Mouse (Mus musculus): ENCODE measurements around the gene Fkbp5. TPM values are rescaled to one million over a fixed set of nuclear protein-coding genes. Genes with fewer than 3 reads are reported as not detected.

Fkbp5 gene
- total RNA-seq, 2 experiments from 2014 or later, result 51.5 to 54.4 TPM

DNA sequence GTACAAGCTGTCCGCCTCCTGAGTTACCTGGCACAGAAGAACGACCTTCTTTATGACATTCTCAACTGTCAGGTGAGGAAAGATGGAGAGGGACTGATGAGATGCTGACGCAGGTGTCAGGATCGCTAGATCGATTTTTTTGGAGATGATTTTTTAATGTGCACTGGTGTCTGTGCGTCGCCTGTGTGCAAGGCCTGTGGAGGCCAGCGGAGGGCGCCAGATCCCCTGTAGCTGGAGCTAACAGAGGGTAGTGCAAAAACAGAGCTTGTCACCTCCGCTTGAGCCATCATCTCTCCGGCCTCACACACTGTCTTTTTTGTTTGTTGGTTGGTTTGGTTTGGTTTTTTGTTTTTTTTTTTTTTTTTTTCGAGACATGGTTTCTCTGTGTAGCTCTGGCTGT lies 20.6 kb upstream of the Fkbp5 start:
- TF ChIP-seq CTCF (IDR thresholded peaks at IDR 0.05), result no peak; the same call in 1 of the 2 replicates
- intact Hi-C loops (cut with DNase I), result no loop called here
- DNase-seq (ENCODE audit: extremely low spot score in 1 of 2, low spot score in 2 of 2), result no peak
- no peak overlapping the region for H3K4me3 ChIP-seq
- H3K27ac ChIP-seq, result no peak overlapping the region

DNA sequence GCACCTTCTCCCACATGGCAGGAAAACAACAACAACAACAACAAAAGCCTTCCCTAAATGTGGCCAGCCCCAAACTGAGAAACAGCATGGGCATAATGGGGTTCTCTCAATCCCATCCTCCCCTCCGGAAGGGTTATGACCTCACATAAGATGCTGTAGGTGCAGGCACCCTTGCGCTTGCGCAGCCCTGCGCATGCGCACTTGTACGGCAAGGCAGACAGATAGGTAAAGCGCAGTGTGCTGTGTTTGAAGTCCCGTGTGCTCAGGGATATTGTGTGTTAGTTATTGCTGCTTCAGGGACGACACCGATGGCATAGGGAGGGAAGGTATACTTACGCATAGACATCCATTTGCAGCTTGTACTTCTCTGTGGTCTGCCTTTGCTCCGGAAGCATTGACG lies 16.0 kb upstream of the Fkbp5 start:
- no peak overlapping the region for H3K4me3 ChIP-seq
- intact Hi-C loops (cut with DNase I), result no loop called here
- no peak for TF ChIP-seq CTCF (IDR thresholded peaks at IDR 0.05)
- no peak overlapping the region for H3K27ac ChIP-seq
- no peak for DNase-seq (ENCODE audit: extremely low spot score in 1 of 2, low spot score in 2 of 2)

DNA sequence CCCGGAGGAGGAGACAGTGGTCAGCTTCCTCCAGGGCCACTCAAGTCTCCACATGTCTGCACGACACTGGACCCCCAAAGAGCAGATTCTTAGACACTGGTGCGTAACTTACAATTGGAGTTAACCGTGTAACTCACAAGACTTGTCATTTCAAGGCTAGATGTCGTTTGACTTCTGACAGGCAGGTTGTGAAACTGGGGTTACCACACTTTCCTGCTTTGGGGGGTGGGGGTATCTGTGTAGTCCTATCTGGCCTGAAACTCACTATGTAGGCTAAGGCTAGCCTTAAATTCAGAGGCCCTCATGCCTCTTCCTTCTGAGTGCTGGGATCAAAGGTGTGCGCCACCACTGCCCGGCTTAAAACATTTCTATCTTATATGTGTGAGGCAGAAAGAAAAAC lies 15.2 kb upstream of the Fkbp5 start:
- intact Hi-C loops (cut with DNase I), result no loop called here

DNA sequence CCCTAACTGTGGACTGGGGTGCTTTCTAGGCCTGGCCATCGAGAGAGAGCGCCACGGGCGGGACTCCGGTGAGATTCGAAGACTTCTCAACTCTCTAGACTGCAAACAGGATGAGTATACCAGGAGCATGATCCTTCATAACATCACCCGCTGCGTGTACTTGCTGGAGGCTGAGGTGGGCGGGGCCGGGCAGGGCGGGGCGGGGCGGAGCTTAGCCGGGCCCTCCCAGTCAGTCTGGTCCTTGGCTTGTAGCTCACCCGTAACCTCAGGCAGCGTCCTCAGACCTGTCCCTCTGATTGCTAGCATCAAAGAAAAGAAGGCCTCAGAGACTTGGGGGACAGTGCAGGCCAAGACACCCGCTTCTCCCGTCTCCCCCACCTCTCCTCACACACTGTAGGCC lies 14.6 kb upstream of the Fkbp5 start:
- no peak for TF ChIP-seq CTCF (IDR thresholded peaks at IDR 0.05)
- intact Hi-C loops (cut with DNase I), result no loop called here
- Histone ChIP-seq H3K27ac (no peak overlapping the region), H3K4me3 (no peak overlapping the region)
- no peak for DNase-seq (ENCODE audit: extremely low spot score in 1 of 2, low spot score in 2 of 2)

More for the DNA sequence above, 15.2 kb upstream of the Fkbp5 start:
- no peak for DNase-seq (ENCODE audit: extremely low spot score in 1 of 2, low spot score in 2 of 2)
- no peak for TF ChIP-seq CTCF (IDR thresholded peaks at IDR 0.05)
- H3K4me3 ChIP-seq, result no peak overlapping the region
- H3K27ac ChIP-seq, result no peak overlapping the region

DNA sequence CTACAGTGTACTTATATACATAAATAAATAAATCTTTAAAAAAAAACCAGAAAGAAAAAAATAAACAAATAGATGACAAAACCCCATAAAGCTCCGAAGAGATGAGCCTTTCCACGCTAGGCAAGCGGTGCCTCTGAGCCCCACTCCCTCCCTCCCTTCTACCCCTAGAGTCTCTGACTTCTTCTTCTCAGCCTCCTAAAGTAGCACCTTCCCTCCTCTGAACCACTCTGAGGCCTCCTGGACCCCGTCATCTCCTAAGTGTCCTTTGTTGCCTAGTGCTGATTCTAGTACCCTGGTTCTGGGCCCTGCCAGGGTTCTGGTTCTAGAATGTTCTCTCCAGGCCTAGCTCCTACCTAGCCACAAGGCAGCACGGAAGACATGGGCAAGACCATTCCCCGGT lies 13.2 kb upstream of the Fkbp5 start, which contains the start of gene Armc12:
Gene Armc12 (plus strand): TSS at position 301 of the 400 bp plus-strand sequence.
- TF ChIP-seq CTCF (IDR thresholded peaks at IDR 0.05), result no peak; the same call in 1 of the 2 replicates
- no peak for DNase-seq (ENCODE audit: extremely low spot score in 1 of 2, low spot score in 2 of 2)
- no peak within 1 kb of the TSS for H3K27ac ChIP-seq
- intact Hi-C loops (cut with DNase I), result no loop called here
- no peak within 1 kb of the TSS for H3K4me3 ChIP-seq

DNA sequence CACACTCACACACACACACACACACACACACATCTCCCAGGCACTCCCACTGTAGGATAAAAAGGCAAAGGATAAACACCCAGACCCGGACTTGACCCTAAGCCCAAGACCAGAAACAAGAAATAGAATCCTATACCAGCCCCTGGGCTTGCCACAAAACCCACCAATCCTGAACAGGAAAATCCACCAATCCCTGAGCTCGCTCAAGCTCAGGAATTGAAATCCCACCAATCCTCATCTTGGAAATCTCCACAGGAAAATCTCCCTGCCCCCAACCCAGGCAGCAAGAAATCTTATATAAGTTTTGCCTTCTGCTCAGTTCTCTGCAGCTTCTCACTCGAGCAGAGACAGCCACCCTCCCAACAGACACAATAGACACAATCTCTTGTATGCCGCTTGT lies 11.8 kb upstream of the Fkbp5 start:
- intact Hi-C loops (cut with DNase I), result loop anchor here (5.0 kb wide), 1 partner anchor 297 kb away; the partner anchor contains the start of gene Ppard
- Histone ChIP-seq H3K4me3 (no peak overlapping the region), H3K27ac (no peak overlapping the region)
- TF ChIP-seq CTCF (IDR thresholded peaks at IDR 0.05), result no peak
- DNase-seq (ENCODE audit: extremely low spot score in 1 of 2, low spot score in 2 of 2), result no peak

DNA sequence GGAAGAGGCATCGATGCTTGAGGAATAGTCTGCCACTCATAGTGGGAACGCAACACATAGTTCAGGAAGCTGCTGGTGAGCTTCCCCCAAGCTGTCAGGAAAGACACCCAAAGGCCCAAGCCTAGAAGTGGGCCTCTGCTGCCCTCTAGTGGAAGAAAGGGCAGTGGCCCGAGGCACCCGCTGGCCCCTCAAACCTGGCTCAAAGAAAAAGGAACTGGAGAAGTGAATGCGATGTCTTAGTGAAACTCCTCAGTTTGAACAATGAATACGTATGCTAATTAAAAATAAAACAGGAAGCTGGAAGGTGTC lies 10.7 kb upstream of the Fkbp5 start:
- peak; percentile 84 to 91 for DNase-seq (ENCODE audit: extremely low spot score in 1 of 2, low spot score in 2 of 2)

DNA sequence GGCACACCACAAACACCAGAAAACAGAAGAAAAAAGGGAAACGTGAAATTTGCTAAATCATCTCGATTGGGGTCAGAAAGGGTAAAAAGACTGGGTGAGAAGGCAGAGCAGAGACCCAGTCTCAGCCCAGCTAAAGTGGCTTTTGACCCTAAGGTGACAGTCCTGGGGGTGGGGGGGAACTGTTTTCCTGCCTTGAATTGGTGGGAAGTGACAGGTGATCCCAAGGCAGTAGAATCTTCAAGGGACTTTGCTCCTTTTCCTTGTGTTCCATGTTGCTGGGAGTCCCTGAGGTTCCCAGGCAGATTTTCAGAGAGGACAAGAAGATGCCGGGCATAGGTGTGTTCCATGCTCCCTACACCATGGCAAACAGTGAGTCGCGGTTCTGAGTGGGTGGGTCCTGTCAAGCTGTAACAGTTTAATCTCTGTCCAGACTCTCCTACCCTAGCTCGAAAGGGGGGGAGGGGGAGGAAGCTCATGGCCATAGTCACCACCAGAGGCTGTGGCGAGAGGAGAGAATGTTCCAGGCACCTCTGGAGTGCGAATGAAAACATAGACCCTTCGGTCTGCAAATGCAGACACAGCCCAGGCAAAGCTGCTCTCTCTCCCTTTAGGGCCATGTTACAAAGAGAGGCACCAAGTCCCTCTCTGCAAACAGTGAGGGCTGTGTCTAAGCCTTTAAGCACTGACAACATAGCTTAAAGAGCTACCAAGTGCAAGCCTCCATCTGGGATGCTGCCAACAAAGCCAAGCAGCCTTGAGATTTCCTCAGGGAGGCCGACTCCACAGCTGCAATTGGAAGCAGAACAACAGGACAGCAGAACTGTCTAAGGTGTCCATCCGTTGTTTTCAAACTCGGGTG lies 10.1 kb upstream of the Fkbp5 start:
- TF ChIP-seq CTCF (IDR thresholded peaks at IDR 0.05), result no peak
- H3K27ac ChIP-seq, result peak overlapping the region; percentile 30; the same call in 1 of the 2 replicates
- H3K4me3 ChIP-seq, result no peak overlapping the region
- DNase-seq (ENCODE audit: extremely low spot score in 1 of 2, low spot score in 2 of 2), result peak in 1 of 2 experiments; percentile 51
- intact Hi-C loops (cut with DNase I), result loop anchor here (1.0 to 5.0 kb wide), 3 partner anchors 120 to 295 kb away; partner anchors contain the start of gene Ppard

More for the DNA sequence above, 10.7 kb upstream of the Fkbp5 start:
- H3K4me3 ChIP-seq, result no peak overlapping the region
- no peak overlapping the region; the same call in 1 of the 2 replicates for H3K27ac ChIP-seq
- peak; percentile 99 for TF ChIP-seq CTCF (IDR thresholded peaks at IDR 0.05)
- intact Hi-C loops (cut with DNase I), result loop anchor here (1.0 to 5.0 kb wide), 3 partner anchors 121 to 296 kb away; partner anchors contain the start of gene Ppard

DNA sequence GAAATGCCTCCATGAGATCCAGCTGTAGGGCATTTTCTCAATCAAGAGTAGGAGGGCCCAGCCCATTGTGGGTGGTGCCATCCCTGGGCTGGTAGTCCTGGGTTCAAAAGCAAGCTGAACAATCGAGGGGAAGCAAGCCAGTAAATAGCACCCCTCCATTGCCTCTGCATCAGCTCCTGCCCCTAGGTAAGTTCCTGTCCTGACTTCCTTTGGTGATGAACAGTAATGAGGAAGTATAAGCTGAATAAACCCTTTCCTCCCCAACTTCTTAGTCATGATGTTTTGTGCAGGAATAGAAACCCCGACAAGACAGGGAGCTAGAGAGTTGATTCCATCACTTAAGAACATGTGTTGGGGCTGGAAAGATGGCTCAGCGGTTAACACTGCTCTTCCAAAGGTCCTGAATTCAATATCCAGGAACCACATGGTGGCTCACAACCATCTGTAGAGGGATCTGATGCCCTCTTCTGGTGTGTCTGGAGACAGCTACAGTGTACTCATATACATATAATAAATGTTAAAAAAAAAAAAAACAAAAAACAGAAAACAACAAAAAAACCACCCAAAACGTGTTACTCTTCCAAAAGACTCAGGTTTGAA lies 7.6 kb upstream of the Fkbp5 start:
- Histone ChIP-seq H3K27ac (no peak overlapping the region), H3K4me3 (no peak overlapping the region)
- DNase-seq (ENCODE audit: extremely low spot score in 1 of 2, low spot score in 2 of 2), result no peak
- intact Hi-C loops (cut with DNase I), result loop anchor here (5.0 kb wide), 1 partner anchor 293 kb away; the partner anchor contains the start of gene Ppard
- TF ChIP-seq CTCF (IDR thresholded peaks at IDR 0.05), result peak; percentile 35

DNA sequence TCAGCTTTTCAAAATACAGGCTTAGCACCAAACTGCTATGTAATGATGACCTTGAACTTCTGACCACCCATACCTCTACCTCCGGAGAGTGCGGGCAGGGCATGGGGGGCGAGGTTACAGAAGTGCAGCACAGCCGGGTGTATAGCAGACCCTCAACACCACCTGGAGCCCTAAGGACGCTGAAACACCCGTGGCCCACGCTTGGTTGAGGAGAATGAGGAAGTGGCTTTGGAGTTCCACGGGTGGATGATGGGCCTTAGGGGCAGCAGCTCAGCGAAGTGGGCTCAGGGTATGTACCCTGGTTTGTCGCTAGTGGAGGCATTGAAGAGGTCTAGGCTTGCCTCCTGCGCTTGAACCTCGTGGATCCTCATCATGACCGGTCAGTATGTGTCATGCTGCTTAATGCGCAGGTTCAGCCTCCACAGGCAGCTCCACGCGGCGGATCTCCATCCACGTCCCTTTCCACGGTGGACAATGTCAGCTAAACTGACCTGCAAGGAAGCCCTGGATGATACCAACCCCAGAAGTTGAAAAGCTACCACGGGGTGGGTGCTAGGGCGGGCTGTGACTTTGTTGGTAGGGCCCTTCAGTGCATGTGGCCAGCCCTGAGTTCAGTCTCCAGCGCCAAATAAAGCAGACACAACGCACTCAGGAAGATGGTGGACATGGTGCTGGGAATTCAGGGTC lies 6.8 kb upstream of the Fkbp5 start:
- TF ChIP-seq CTCF (IDR thresholded peaks at IDR 0.05), result no peak
- DNase-seq (ENCODE audit: extremely low spot score in 1 of 2, low spot score in 2 of 2), result peak in 1 of 2 experiments; percentile 17

DNA sequence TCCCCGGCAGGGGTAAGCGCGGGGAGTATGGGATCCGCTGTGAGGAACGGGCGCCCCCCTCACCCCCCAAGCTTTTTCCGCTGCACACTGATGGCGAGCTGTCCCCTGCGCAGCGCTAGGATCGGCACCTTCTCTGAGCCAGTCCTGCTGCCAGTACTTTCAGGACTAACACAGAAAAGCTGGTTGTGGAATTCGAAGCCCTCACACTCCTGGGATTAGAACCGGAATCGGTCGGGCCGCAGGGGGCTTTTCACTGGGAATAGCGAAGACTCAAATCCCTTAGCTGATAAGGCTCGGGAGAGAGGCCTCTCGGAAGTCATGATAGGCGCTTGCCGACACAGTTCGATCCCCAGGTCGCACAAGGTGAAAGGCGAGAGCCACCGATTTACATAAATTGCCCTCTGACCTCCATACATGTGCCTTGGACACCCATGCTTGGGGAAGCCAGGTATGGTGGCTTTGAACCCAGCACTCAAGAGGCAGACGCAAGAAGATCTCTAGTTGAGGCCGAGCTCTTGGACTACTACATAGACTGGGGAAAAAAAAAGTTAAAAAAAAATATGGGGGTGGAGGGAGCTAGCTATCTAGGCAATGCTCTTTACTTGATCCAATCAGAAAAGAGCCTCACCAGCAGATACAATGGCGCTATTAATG lies 6.2 kb upstream of the Fkbp5 start:
- no peak for TF ChIP-seq CTCF (IDR thresholded peaks at IDR 0.05)
- Histone ChIP-seq H3K4me3 (peak overlapping the region; percentile 86), H3K27ac (peak overlapping the region; percentile 100)
- intact Hi-C loops (cut with DNase I), result loop anchor here (1.0 to 2.0 kb wide), 3 partner anchors 36 to 195 kb away; partner anchors contain the start of gene Rpl10a
- DNase-seq (ENCODE audit: extremely low spot score in 1 of 2, low spot score in 2 of 2), result no peak

More for the DNA sequence above, 6.8 kb upstream of the Fkbp5 start:
- H3K27ac ChIP-seq, result peak overlapping the region; percentile 100
- no peak overlapping the region for H3K4me3 ChIP-seq
- intact Hi-C loops (cut with DNase I), result no loop called here
